Mouse (Mus musculus) CH12.LX (cell line): ENCODE results near the gene Angptl6. TPM values are rescaled to one million over a fixed set of nuclear protein-coding genes. Genes with fewer than 3 reads are reported as not detected.
A peak's percentile ranks its signal among the peaks of the same experiment; 100 is the strongest.

ENCODE experiments used
- DNase-seq: peaks from one replicate; pipeline ENCODE4 v3.0.0-alpha.2; 2013; ENCODE audit errors: extremely low read depth
- H3K27ac ChIP-seq: 2 replicates; pipeline ENCODE4 v1.5.1; 2012; ENCODE audit warnings: low read depth, mild to moderate bottlenecking, control low read depth, moderate library complexity; ENCODE audit not compliant: insufficient read depth
- H3K27me3 ChIP-seq: replicated peaks from 2 replicates; pipeline ENCODE3; 2012; ENCODE audit warnings: inconsistent platforms
- H3K36me3 ChIP-seq, 2 experiments: replicated peaks in 1 of 2; 2 replicates each; pipeline versions ENCODE3 to v1.6.1; 2012; ENCODE audit warnings: inconsistent platforms in 1 of 2, low read length in 1 of 2, mild to moderate bottlenecking in 1 of 2, mixed read lengths in 1 of 2, moderate library complexity in 1 of 2; ENCODE audit not compliant: control insufficient read depth in 1 of 2, insufficient read depth in 1 of 2
- H3K4me1 ChIP-seq, 2 experiments: 2 replicates each; pipeline ENCODE4 v1.6.1; 2012; ENCODE audit warnings: inconsistent platforms in 1 of 2, moderate library complexity in 1 of 2; ENCODE audit not compliant: insufficient read depth in 2 of 2, control insufficient read depth in 1 of 2
- H3K4me2 ChIP-seq: 2 replicates; pipeline ENCODE4 v1.6.1; 2012; ENCODE audit warnings: low read depth, mild to moderate bottlenecking, control low read depth; ENCODE audit not compliant: poor library complexity, insufficient read depth, severe bottlenecking
- H3K4me3 ChIP-seq, 3 experiments: fragments of 150-350 bp in 1 of 3; sonication (generic) in 1 of 3; replicated peaks in 1 of 3; 2 replicates each; pipeline versions ENCODE3 to v1.5.1; 2011 to 2012; ENCODE audit warnings: low read depth in 2 of 3, low read length in 2 of 3, mild to moderate bottlenecking in 2 of 3, moderate library complexity in 2 of 3, control low read depth in 1 of 3, improper control_type of control experiment in 1 of 3, inconsistent platforms in 1 of 3, mixed read lengths in 1 of 3; ENCODE audit not compliant: poor library complexity in 1 of 3
- H3K79me2 ChIP-seq: replicated peaks from 2 replicates; pipeline ENCODE4 v1.6.1; 2012; ENCODE audit warnings: mild to moderate bottlenecking, moderate library complexity; ENCODE audit not compliant: control insufficient read depth, poor library complexity, insufficient read depth, severe bottlenecking; ENCODE audit errors: extremely low read depth
- H3K9ac ChIP-seq: 2 replicates; pipeline ENCODE4 v1.6.1; 2012; ENCODE audit warnings: low read depth, mild to moderate bottlenecking, control low read depth, moderate library complexity; ENCODE audit not compliant: insufficient read depth
- H3K9me3 ChIP-seq: replicated peaks from 2 replicates; pipeline ENCODE3; 2012; ENCODE audit warnings: low read length, inconsistent platforms, mixed read lengths
- CTCF ChIP-seq, 2 experiments: IDR thresholded peaks in 1 of 2; conservative IDR thresholded peaks in 1 of 2; 2 replicates each; pipeline ENCODE4 v1.5.1; 2011 to 2012; ENCODE audit warnings: low read depth in 2 of 2, low read length in 2 of 2, improper control_type of control experiment in 1 of 2, inconsistent platforms in 1 of 2, mild to moderate bottlenecking in 1 of 2, moderate library complexity in 1 of 2
- E2F4 ChIP-seq: IDR thresholded peaks from 2 replicates; pipeline ENCODE4 v1.6.1; 2011; ENCODE audit warnings: low read depth, low read length, improper control_type of control experiment; ENCODE audit not compliant: insufficient replicate concordance
- EP300 ChIP-seq: IDR thresholded peaks from 2 replicates; pipeline ENCODE4 v1.6.1; 2011; ENCODE audit warnings: low read length, improper control_type of control experiment
- ETS1 ChIP-seq: conservative IDR thresholded peaks from 2 replicates; pipeline ENCODE4 v1.6.1; 2012; ENCODE audit warnings: low read depth, mild to moderate bottlenecking, inconsistent platforms, low read length, improper control_type of control experiment, moderate library complexity
- GABPA ChIP-seq: IDR thresholded peaks from 2 replicates; pipeline ENCODE4 v1.6.1; 2012; ENCODE audit warnings: low read depth, low read length, improper control_type of control experiment, inconsistent platforms; ENCODE audit not compliant: insufficient replicate concordance
- HCFC1 ChIP-seq: IDR thresholded peaks from 2 replicates; pipeline ENCODE4 v1.6.1; 2012; ENCODE audit warnings: low read depth, mild to moderate bottlenecking, inconsistent platforms, low read length, improper control_type of control experiment
- KAT2A ChIP-seq: IDR thresholded peaks from 2 replicates; pipeline ENCODE4 v1.6.1; 2012; ENCODE audit warnings: low read length, improper control_type of control experiment, inconsistent platforms; ENCODE audit not compliant: insufficient replicate concordance
- MAX ChIP-seq: IDR thresholded peaks from 2 replicates; pipeline ENCODE4 v1.6.1; 2011; ENCODE audit warnings: low read length, improper control_type of control experiment
- MXI1 ChIP-seq: IDR thresholded peaks from 2 replicates; pipeline ENCODE4 v1.6.1; 2011; ENCODE audit warnings: mild to moderate bottlenecking, low read depth, low read length, improper control_type of control experiment
- NRF1 ChIP-seq: IDR thresholded peaks from 2 replicates; pipeline ENCODE4 v1.6.1; 2014; ENCODE audit warnings: low read depth, mild to moderate bottlenecking, inconsistent platforms, low read length, improper control_type of control experiment, moderate library complexity
- POLR2A ChIP-seq: IDR thresholded peaks from 2 replicates; pipeline ENCODE4 v1.6.1; 2011; ENCODE audit warnings: low read depth, mild to moderate bottlenecking, improper control_type of control experiment, low read length
- USF2 ChIP-seq: conservative IDR thresholded peaks from 2 replicates; pipeline ENCODE4 v1.6.1; 2011; ENCODE audit warnings: low read depth, low read length, improper control_type of control experiment
- ZC3H11A ChIP-seq: IDR thresholded peaks from 2 replicates; pipeline ENCODE4 v1.6.1; 2012; ENCODE audit warnings: low read depth, mild to moderate bottlenecking, inconsistent platforms, low read length, improper control_type of control experiment
- dilution Hi-C: fragments of 300-500 bp; cut with MboI; formaldehyde crosslinking; loops from 2 replicates; pipeline ENCODE4 v1.14.3; 2020; ENCODE audit warnings: low sequenced_read_pairs; ENCODE audit not compliant: extremely low pct_unique_long_range_greater_than_20kb, extremely low pct_ligation_motif_present
- in situ Hi-C: fragments of 300-500 bp; cut with MboI; formaldehyde crosslinking; loops from 3 replicates; pipeline ENCODE4 v1.14.3; 2019; ENCODE audit warnings: low sequenced_read_pairs, low pct_ligation_motif_present, low pct_unique_long_range_greater_than_20kb, mixed read lengths
- polyA plus RNA-seq: library from polyadenylated mRNA; unstranded; fragments of >175 nt; gene quantifications from 2 replicates; pipeline ENCODE4 v1.2.1, GENCODE M21; 2012; ENCODE audit warnings: low read depth; ENCODE audit not compliant: insufficient read length
- total RNA-seq, 2 experiments: library from RNA; depleted of rRNA; stranded (reverse); fragments of 300-350 nt in 1 of 2; fragments of >200 nt in 1 of 2; gene quantifications; 2 replicates each; pipeline ENCODE4 v1.2.3; 2012 to 2014

The Angptl6 gene
- total and polyA plus RNA-seq, 3 experiments = 0.57 to 11.8 (median 2.0) TPM

- DNase-seq = no peak
- Histone ChIP-seq H3K4me2 (no peak overlapping the region), H3K4me1 (peaks cover 15 to 22% of the 10 kb centered on the region in 2 experiments), H3K9ac (no peak overlapping the region), H3K9me3 (no peaks in the 10 kb centered on the region), H3K4me3 (no peak overlapping the region), H3K36me3 (peaks cover 43 to 47% of the 10 kb centered on the region in 2 experiments), H3K27me3 (peaks cover 41% of the 10 kb centered on the region), H3K27ac (no peak overlapping the region), H3K79me2 (no peaks in the 10 kb centered on the region)
- dilution Hi-C loops (no loop called here), in situ Hi-C loops (no loop called here)
- TF ChIP-seq EP300 (no peak), POLR2A (no peak), GABPA (no peak), USF2 (no peak), KAT2A (no peak), ZC3H11A (no peak), MXI1 (no peak), E2F4 (no peak), ETS1 (no peak), MAX (no peak), NRF1 (no peak)
These were observed 6.5 kb downstream of the Angptl6 start for GRCm38 (mm10) chr9:20872991-20873390.

GRCm38 (mm10) chr9:20870211-20871173 is 9.0 kb downstream of the Angptl6 start:
- Histone ChIP-seq H3K79me2 (no peaks in the 10 kb centered on the region), H3K9me3 (no peaks in the 10 kb centered on the region), H3K4me2 (no peak overlapping the region), H3K27ac (no peak overlapping the region), H3K9ac (no peak overlapping the region), H3K36me3 (peaks cover 42 to 44% of the 10 kb centered on the region in 2 experiments), H3K4me1 (peaks cover 5 to 15% of the 10 kb centered on the region in 2 experiments; a peak in 3 of 4 replicates), H3K27me3 (peaks cover 51% of the 10 kb centered on the region), H3K4me3 (no peak overlapping the region)
- DNase-seq = no peak
- dilution Hi-C loops = no loop called here
- in situ Hi-C loops = no loop called here
- TF ChIP-seq HCFC1 = no peak
- TF ChIP-seq CTCF (conservative IDR thresholded peaks at IDR 0.05 in 1 of 2, IDR thresholded peaks at IDR 0.05 in 1 of 2; ENCODE audit: low read depth in 2 of 2, low read length in 2 of 2) = peak in 1 of 2 experiments; percentile 43; a peak in 2 of 4 replicates
